Mouse (Mus musculus) common myeloid progenitor, adult 5-6 weeks (primary cell): ENCODE results near the gene Mpp3. TPM values are rescaled to one million over a fixed set of nuclear protein-coding genes. Genes with fewer than 3 reads are reported as not detected.
"Not testable (repeated sequence)": the region's sequence is repeated elsewhere in the genome, so short reads cannot be mapped to it uniquely, and the experiment has no call there.

Source experiments
- ATAC-seq: replicated peaks from 2 replicates; pipeline ENCODE4 v1.8.0; 2016; ENCODE audit warnings: low read depth, mild to moderate bottlenecking, moderate TSS enrichment, inconsistent platforms; ENCODE audit not compliant: poor library complexity, severe bottlenecking
- total RNA-seq: library from RNA; stranded (forward); fragments of 200-1000, 187-1606 nt; gene quantifications from 2 replicates; pipeline ENCODE4 v1.2.3, GENCODE M21; 2017

The Mpp3 gene
- total RNA-seq, 1 experiment from 2014 or later, result not detected

- ATAC-seq, result no peak
Observed at GRCm38 (mm10) chr11:102016136-102016535, 12.1 kb downstream of the Mpp3 start.

DNA sequence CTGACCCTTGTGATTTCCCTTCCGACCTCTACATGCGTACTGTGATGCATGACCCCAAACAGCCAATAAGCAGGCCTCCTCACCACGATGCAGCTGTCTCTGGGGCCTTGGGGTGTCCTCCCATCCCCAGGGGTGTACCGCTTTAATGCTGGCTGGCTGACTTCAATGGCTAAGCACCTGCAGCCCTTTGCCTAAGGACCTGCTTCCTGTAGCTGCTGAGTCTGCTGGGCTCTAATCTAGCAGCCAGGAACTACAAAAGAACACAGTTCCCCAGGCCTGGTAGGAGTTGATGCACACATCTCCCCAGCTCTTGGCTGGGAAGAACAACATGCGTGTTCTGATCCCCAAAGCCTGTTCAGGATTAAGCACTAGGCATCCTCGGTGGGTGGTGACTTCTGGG is 12.8 kb downstream of the Mpp3 start:
- no peak for ATAC-seq

DNA sequence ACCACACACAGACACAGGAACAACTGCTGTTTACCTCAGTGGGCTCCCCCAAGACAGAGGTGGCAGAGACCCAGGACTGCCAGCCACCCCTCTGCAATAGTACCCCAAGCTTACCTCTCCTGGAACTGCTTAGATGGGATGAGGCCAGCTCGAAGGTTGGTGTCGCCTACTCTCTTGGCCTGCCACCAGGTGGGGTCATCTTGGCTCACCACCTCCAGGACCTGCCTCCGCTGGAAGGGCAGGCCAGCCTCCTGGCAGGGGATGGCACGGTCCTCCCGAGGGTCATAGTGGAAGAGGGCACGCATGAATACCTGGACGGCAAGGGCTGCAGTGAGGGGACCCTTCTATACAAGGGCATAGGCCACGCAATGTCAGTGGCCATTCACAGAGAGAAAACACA is 15.1 kb downstream of the Mpp3 start:
- no peak for ATAC-seq

DNA sequence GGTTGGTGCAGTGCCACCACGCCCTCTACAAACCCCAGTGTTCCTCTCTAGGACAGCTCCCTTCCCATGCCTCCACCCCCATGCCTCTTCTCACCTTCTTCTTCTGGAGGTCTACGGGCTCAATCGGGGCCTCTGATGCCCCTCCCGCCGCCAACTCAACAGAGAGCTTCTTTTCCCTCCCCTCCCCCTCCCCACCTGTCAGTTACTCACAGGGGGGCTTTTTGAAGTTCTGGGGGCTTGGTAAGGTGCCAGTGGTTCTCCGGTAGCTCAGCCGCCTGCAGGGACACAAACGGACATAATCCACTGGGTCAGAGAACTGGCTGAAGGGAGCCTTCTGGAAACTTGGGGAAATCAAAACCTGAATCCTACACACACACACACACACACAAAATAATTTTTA is 16.8 kb downstream of the Mpp3 start:
- ATAC-seq, result no peak

DNA sequence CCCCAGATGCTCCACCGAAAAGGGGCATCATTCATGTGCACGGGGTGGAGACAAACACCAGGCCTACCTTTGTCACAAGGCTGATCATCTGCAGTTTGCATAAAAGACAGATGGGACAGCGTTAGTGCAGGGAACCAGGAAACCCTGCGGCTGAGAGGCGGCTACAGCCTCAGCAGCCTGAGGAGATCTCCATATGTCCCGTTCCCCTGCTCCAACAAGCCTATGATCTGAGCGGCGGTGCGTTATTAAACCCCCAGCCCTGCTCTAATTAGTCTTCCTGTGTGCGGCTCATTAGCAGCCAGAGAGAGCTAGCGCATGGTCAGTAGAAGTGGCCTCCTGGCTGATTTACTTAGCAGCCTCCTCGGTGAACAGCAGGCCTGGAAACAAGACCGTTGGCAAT is 18.1 kb downstream of the Mpp3 start:
- ATAC-seq, result no peak

- no peak for ATAC-seq
Observed at GRCm38 (mm10) chr11:102008954-102009637, 19.2 kb downstream of the Mpp3 start.

DNA sequence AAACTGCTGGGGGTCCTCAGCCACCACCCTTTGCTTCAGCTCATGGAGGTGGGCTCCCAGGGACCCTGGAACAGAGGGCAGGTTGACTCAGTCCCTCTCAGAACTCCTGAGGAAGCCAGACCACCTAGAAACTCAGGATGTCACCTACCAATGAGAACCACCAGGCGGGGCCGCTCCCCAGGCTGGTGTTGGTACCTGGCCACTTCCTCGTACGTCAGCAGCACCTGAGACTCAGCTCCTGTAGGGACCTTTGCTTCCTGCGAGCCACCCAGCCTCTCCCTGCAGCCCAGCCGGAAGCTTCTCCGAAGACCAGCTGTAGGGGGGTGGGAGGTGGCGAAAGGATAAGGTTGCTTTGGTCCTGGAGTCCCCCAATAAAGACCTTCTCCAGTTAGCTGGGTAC is 19.9 kb downstream of the Mpp3 start:
- no peak for ATAC-seq

DNA sequence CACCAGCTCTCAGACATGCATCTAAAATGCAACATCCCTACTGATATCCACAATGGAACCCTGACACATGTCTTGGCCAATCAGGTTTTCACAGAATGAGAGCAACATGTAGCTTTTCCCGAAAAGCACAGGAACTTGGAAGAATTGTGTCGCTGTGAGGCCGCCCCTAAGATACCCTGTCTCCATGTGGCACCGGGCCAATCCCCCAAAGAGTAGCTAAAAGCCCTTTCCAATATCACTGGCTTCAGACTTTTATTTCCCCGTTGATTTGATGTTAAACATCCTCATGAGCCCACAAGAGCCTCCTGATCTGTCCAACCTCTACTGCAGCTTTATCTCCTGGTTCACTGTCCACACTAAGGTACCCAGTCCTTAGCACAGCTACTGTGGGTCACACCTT is 21.6 kb downstream of the Mpp3 start:
- ATAC-seq, result no peak

- ATAC-seq, result no peak
Observed at GRCm38 (mm10) chr11:102006271-102006670, 22.0 kb downstream of the Mpp3 start.

- ATAC-seq, result no peak
Observed at GRCm38 (mm10) chr11:102004251-102004650, 24.0 kb downstream of the Mpp3 start.

- no peak for ATAC-seq
Observed at GRCm38 (mm10) chr11:101999466-101999865, 28.8 kb downstream of the Mpp3 start.

DNA sequence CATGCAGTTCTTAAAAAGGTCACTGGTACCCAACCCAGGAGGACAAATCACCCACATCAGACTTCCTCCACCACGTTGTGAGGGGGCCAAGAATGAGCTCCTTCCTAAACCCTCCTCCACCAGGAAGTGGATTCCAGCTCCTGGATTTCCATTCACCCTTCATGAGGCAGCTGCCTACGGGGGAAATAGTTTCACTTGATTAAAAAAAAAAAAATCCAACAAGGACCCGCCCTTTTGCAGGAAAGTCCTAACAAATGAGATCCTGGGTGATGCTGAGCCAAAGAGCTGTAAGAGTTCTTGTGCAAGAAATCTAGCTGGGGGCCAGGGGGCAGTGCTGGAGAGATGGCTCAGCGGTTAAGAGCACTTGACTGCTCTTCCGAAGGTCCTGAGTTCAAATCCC is 30.0 kb downstream of the Mpp3 start:
- ATAC-seq, result no peak

GRCm38 (mm10) chr11:101995938-101996337 is 32.3 kb downstream of the Mpp3 start:
- ATAC-seq, result no peak

DNA sequence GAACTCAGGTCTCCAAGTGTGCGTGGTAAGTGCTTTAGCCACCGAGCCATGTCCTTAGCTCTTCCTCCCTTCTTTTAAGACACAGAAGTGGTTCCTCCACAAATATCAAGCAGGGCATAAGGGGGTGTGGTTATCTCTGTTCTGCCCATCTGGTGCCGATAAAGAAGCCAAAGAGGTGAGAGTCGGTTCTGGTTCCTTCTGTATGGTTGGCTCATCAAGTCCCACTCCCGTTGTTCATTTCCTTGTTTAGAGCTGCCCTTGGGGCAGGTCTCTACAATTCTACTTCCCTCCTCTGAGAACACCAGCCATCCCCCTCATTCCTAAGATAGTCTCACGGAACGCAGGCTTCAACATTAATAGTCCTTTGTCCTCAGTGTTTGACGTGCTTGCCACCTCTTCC is 34.2 kb downstream of the Mpp3 start:
- ATAC-seq, result no peak

GRCm38 (mm10) chr11:101992411-101992810 is 35.9 kb downstream of the Mpp3 start:
- ATAC-seq, result no peak

GRCm38 (mm10) chr11:101991813-101992212 is 36.4 kb downstream of the Mpp3 start:
- no peak for ATAC-seq

GRCm38 (mm10) chr11:101990244-101990643 is 38.0 kb downstream of the Mpp3 start:
- no peak for ATAC-seq

- no peak for ATAC-seq
Observed at GRCm38 (mm10) chr11:101986913-101987312, 41.3 kb downstream of the Mpp3 start, which contains the start of gene Dusp3. TSS of gene Dusp3 (minus strand) at chr11:101987013.

DNA sequence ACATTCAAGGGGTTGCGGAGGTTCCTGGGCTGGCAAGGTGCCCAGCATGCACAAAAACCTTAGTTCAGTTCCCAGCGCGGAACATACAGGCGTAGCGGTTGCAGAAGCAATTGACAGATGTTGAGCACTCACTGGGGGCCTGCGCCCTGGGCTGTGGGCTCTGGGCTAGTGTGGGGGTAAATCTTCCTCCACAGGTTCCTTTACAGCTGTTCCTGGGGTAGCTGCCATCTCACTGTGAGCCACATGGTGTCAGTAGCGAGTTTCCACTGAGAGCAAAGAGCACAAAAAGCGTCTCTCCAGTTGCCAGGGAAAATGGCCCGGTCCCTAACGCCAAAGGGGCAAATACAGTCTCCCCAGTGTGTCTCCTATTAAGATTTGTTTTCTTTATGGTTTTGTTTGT is 42.3 kb downstream of the Mpp3 start:
- ATAC-seq, result peak; percentile 45

DNA sequence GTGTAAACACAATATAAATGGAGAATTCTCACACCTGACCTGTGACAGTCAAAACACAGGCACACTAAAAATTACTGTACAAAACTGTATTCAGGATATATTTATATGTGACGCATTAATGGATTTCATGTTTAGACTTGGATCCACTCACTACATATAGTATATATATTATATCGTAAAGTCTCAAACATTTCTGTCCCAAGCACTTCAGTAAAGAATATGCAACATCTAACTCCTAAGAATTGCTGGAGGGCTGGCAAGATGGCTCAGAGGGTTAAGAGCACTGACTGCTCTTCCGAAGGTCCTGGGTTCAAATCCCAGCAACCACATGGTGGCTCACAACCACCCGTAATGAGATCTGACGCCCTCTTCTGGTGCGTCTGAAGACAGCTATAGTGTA is 42.8 kb downstream of the Mpp3 start:
- not testable (repeated sequence) for ATAC-seq

- ATAC-seq, result peak; percentile 77
Observed at GRCm38 (mm10) chr11:101984054-101985025, 43.9 kb downstream of the Mpp3 start, which contains the start of gene Cfap97d1. TSS of gene Cfap97d1 (plus strand) at chr11:101984279.
